Mouse (Mus musculus) small intestine, adult 2 months (tissue): Measurements from ENCODE around the gene Cbx5.

ENCODE experiments used
- CTCF ChIP-seq: fragments of 200-500 bp; IDR thresholded peaks from 2 replicates; pipeline ENCODE4 v1.5.1; 2012; ENCODE audit warnings: low read depth, mild to moderate bottlenecking, control low read depth, inconsistent platforms, low read length, moderate library complexity, mixed read lengths; ENCODE audit not compliant: insufficient replicate concordance, insufficient read length; ENCODE audit errors: extremely low read depth
- POLR2A ChIP-seq: fragments of 200-500 bp; IDR thresholded peaks from 2 replicates; pipeline ENCODE4 v1.6.1; 2012; ENCODE audit warnings: low read depth, mild to moderate bottlenecking, control low read depth, inconsistent platforms, low read length, moderate library complexity

GRCm38 (mm10) chr15:103183651-103184610 lies 55.7 kb downstream of the Cbx5 start:
- TF ChIP-seq POLR2A: no peak
- no peak for TF ChIP-seq CTCF
